Mouse (Mus musculus): ENCODE data around the gene Nfic. TPM values are rescaled to one million over a fixed set of nuclear protein-coding genes. Genes with fewer than 3 reads are reported as not detected.

Nfic gene
- polyA plus RNA-seq, 2 experiments = 38.1 to 98.9 TPM

- H3K9ac ChIP-seq (ENCODE audit: low read depth, low read length, severe bottlenecking) = no peak overlapping the region
- no peak overlapping the region for H3K4me3 ChIP-seq (replicated peaks; ENCODE audit: low read length)
- no peak for TF ChIP-seq POLR2A (IDR thresholded peaks at IDR 0.05; ENCODE audit: borderline replicate concordance, extremely low read depth, insufficient read depth, insufficient read length)
- 80% methylated on average over 5 of the region's 5 CpGs for WGBS
- DNase-seq (ENCODE audit: low spot score) = no peak
- peaks cover 15% of the 10 kb centered on the region for H3K36me3 ChIP-seq (ENCODE audit: control insufficient read depth, insufficient read depth, low read length)
- no peak overlapping the region for H3K4me2 ChIP-seq (replicated peaks; ENCODE audit: low read depth, low read length, severe bottlenecking)
- peaks cover 14% of the 10 kb centered on the region for H3K4me1 ChIP-seq (ENCODE audit: control insufficient read depth, insufficient read depth, low read length)
- ATAC-seq (ENCODE audit: low FRiP score, low read depth) = no peak
- H3K27ac ChIP-seq (replicated peaks; ENCODE audit: low read depth, low read length) = no peak overlapping the region
- no peaks in the 10 kb centered on the region for H3K9me3 ChIP-seq (ENCODE audit: control insufficient read depth, low read length)
- no peaks in the 10 kb centered on the region for H3K27me3 ChIP-seq (ENCODE audit: control insufficient read depth, insufficient read depth, low read length)
Observed at GRCm38 (mm10) chr10:81382039-81382438, 73.4 kb downstream of the Nfic start.

- H3K27me3 ChIP-seq (ENCODE audit: control insufficient read depth, insufficient read depth, low read length) = no peaks in the 10 kb centered on the region
- H3K27ac ChIP-seq (replicated peaks; ENCODE audit: low read depth, low read length) = no peak overlapping the region
- 90% methylated on average over 6 of the region's 6 CpGs for WGBS
- no peaks in the 10 kb centered on the region for H3K9me3 ChIP-seq (ENCODE audit: control insufficient read depth, low read length)
- peaks cover 16% of the 10 kb centered on the region for H3K4me1 ChIP-seq (ENCODE audit: control insufficient read depth, insufficient read depth, low read length)
- no peak overlapping the region for H3K4me2 ChIP-seq (replicated peaks; ENCODE audit: low read depth, low read length, severe bottlenecking)
- H3K36me3 ChIP-seq (ENCODE audit: control insufficient read depth, insufficient read depth, low read length) = peaks cover 7% of the 10 kb centered on the region
- no peak for TF ChIP-seq POLR2A (IDR thresholded peaks at IDR 0.05; ENCODE audit: borderline replicate concordance, extremely low read depth, insufficient read depth, insufficient read length)
- H3K4me3 ChIP-seq (replicated peaks; ENCODE audit: low read length) = no peak overlapping the region
- DNase-seq (ENCODE audit: low spot score) (no peak), ATAC-seq (ENCODE audit: low FRiP score, low read depth) (no peak)
- H3K9ac ChIP-seq (ENCODE audit: low read depth, low read length, severe bottlenecking) = no peak overlapping the region
Observed at GRCm38 (mm10) chr10:81379809-81380378, 75.5 kb downstream of the Nfic start.

GRCm38 (mm10) chr10:81379183-81379553, 76.3 kb downstream of the Nfic start:
- Histone ChIP-seq H3K4me3 (replicated peaks; ENCODE audit: low read length) (peak overlapping the region; percentile 49), H3K9ac (ENCODE audit: low read depth, low read length, severe bottlenecking) (peak overlapping the region; percentile 44), H3K9me3 (ENCODE audit: control insufficient read depth, low read length) (no peaks in the 10 kb centered on the region), H3K4me2 (replicated peaks; ENCODE audit: low read depth, low read length, severe bottlenecking) (peak overlapping the region; percentile 59), H3K36me3 (ENCODE audit: control insufficient read depth, insufficient read depth, low read length) (peaks cover 9% of the 10 kb centered on the region), H3K27ac (replicated peaks; ENCODE audit: low read depth, low read length) (peak overlapping the region; percentile 55; the same call in 1 of the 2 replicates), H3K27me3 (ENCODE audit: control insufficient read depth, insufficient read depth, low read length) (no peaks in the 10 kb centered on the region), H3K4me1 (ENCODE audit: control insufficient read depth, insufficient read depth, low read length) (peaks cover 15% of the 10 kb centered on the region)
- 62% methylated on average over 3 of the region's 3 CpGs for WGBS
- no peak for DNase-seq (ENCODE audit: low spot score)
- TF ChIP-seq POLR2A (IDR thresholded peaks at IDR 0.05; ENCODE audit: borderline replicate concordance, extremely low read depth, insufficient read depth, insufficient read length) = no peak
- ATAC-seq (ENCODE audit: low FRiP score, low read depth) = no peak

- Histone ChIP-seq H3K9me3 (ENCODE audit: control insufficient read depth, low read length) (no peaks in the 10 kb centered on the region), H3K9ac (ENCODE audit: low read depth, low read length, severe bottlenecking) (peak overlapping the region; percentile 89), H3K27me3 (ENCODE audit: control insufficient read depth, insufficient read depth, low read length) (no peaks in the 10 kb centered on the region), H3K27ac (replicated peaks; ENCODE audit: low read depth, low read length) (peak overlapping the region; percentile 55; the same call in 1 of the 2 replicates), H3K36me3 (ENCODE audit: control insufficient read depth, insufficient read depth, low read length) (peaks cover 14% of the 10 kb centered on the region), H3K4me1 (ENCODE audit: control insufficient read depth, insufficient read depth, low read length) (peaks cover 15% of the 10 kb centered on the region), H3K4me2 (replicated peaks; ENCODE audit: low read depth, low read length, severe bottlenecking) (peak overlapping the region; percentile 85), H3K4me3 (replicated peaks; ENCODE audit: low read length) (peak overlapping the region; percentile 89)
- TF ChIP-seq POLR2A (IDR thresholded peaks at IDR 0.05; ENCODE audit: borderline replicate concordance, extremely low read depth, insufficient read depth, insufficient read length) = 0 out of 2 replicates have a peak, but pooled peaks have one; percentile 52
- ATAC-seq (ENCODE audit: low FRiP score, low read depth) = peak; percentile 95
- WGBS = under 1% methylated on average over 41 of the region's 46 CpGs
- DNase-seq (ENCODE audit: low spot score) = peak; percentile 100
Observed at GRCm38 (mm10) chr10:81378553-81379182, 76.8 kb downstream of the Nfic start.

- Histone ChIP-seq H3K4me2 (replicated peaks; ENCODE audit: low read depth, low read length, severe bottlenecking) (peak within 1 kb of the TSS; percentile 85), H3K27me3 (ENCODE audit: control insufficient read depth, insufficient read depth, low read length) (no peaks in the 10 kb centered on the region), H3K4me3 (replicated peaks; ENCODE audit: low read length) (peak within 1 kb of the TSS; percentile 89), H3K9ac (ENCODE audit: low read depth, low read length, severe bottlenecking) (peak within 1 kb of the TSS; percentile 89), H3K4me1 (ENCODE audit: control insufficient read depth, insufficient read depth, low read length) (peaks cover 15% of the 10 kb centered on the region), H3K27ac (replicated peaks; ENCODE audit: low read depth, low read length) (peak within 1 kb of the TSS; percentile 55; the same call in 1 of the 2 replicates), H3K9me3 (ENCODE audit: control insufficient read depth, low read length) (no peaks in the 10 kb centered on the region), H3K36me3 (ENCODE audit: control insufficient read depth, insufficient read depth, low read length) (peaks cover 20% of the 10 kb centered on the region)
- peak; percentile 20 for ATAC-seq (ENCODE audit: low FRiP score, low read depth)
- 0 out of 2 replicates have a peak, but pooled peaks have one; percentile 51 for TF ChIP-seq POLR2A (IDR thresholded peaks at IDR 0.05; ENCODE audit: borderline replicate concordance, extremely low read depth, insufficient read depth, insufficient read length)
- under 1% methylated on average over 24 of the region's 59 CpGs for WGBS
- peak; percentile 29 for DNase-seq (ENCODE audit: low spot score)
Observed at GRCm38 (mm10) chr10:81377793-81378552, 77.5 kb downstream of the Nfic start, which contains the start of gene Fzr1. Gene Fzr1 (minus strand): TSS chr10:81378516.
